Comparison of ENCODE assay signal across 12 mouse cellular contexts in the genomic region with DNA sequence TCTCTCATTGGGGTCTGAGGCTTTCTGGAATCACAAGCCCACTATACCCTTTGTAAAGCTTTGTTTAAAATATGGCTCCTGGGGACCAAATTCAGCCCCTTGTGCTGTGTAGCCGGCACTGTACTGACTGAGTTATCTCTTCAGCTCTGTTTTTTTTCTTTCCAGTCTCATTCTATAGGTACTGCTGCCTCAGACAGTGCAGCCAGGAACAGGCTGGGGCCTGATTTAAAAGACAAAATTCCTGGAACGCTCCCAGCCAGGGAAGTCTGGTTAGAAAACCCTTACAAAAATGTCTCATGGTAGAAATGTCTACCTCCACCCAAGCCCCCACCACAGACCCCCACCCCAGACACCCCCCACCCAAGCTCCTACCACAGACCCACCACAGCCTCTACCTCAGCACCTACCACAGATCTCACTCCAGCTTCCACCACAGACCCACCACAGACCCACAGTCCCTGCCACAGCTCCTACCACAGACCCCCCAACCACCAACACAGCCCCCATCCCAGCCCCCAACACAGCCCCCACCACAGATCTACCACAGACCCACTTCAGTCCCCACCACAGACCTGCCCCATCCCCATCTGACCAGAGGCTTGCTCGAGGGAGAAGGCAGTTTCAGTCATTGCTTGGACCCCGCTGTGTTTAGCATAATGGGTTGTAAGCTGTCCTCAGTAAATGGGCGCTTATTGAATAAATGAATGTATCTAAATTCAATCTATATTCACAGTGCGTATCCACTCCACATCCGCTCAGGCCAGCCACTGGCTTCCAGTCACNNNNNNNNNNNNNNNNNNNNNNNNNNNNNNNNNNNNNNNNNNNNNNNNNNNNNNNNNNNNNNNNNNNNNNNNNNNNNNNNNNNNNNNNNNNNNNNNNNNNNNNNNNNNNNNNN. TPM values are rescaled to one million over a fixed set of nuclear protein-coding genes. Genes with fewer than 3 reads are reported as not detected.
A peak's percentile ranks its signal among the peaks of the same experiment; 100 is the strongest.
DNase-seq lines count a peak whose midpoint lies in the region; ATAC-seq lines count a peak whose summit lies in the region.
"Had no signal": no experiment of that assay in that cellular context is flagged by ENCODE, and none has a peak within 500 bp of the region (broad histone marks: within the 10 kb centered on the region; RNA-seq: fewer than 3 reads in every experiment).

No protein-coding gene starts in this region.

- H3K9me3 ChIP-seq in midbrain, embryonic 13.5 days: no peaks in the 10 kb centered on the region
- no peaks in the 10 kb centered on the region for H3K9me3 ChIP-seq in midbrain, embryonic 11.5 days (ENCODE audit: control insufficient read depth, low read length)
- H3K9me3 ChIP-seq in embryonic facial prominence, embryonic 15.5 days (replicated peaks): no peaks in the 10 kb centered on the region
- no peaks in the 10 kb centered on the region for H3K9me3 ChIP-seq in hindbrain, embryonic 14.5 days (ENCODE audit: control insufficient read depth, low read length)
- H3K9me3 ChIP-seq in neural tube, embryonic 14.5 days (ENCODE audit: control insufficient read depth, low read length): no peaks in the 10 kb centered on the region

- no peak for DNase-seq in midbrain, embryonic 11.5 days (ENCODE audit: low spot score, missing footprints)
- DNase-seq in hindbrain, embryonic 14.5 days (ENCODE audit: low spot score): peak; percentile 51
- no peak for DNase-seq in left cerebral cortex, adult 9 months (ENCODE audit: low spot score in 2 of 2)
- no peak for DNase-seq in adrenal gland, adult 8-10 months
- DNase-seq in heart, adult 8-10 months (ENCODE audit: low spot score): no peak
- DNase-seq: heart, adult 18-20 months; lung, postnatal 14 days; thymus, postnatal 14 days had no signal

- H3K4me2 ChIP-seq in midbrain, embryonic 13.5 days (replicated peaks): no peak overlapping the region
- no peak overlapping the region for H3K4me2 ChIP-seq in midbrain, embryonic 11.5 days
- no peak overlapping the region for H3K4me2 ChIP-seq in embryonic facial prominence, embryonic 15.5 days (replicated peaks)
- no peak overlapping the region for H3K4me2 ChIP-seq in hindbrain, embryonic 14.5 days (replicated peaks)
- no peak overlapping the region for H3K4me2 ChIP-seq in neural tube, embryonic 14.5 days (ENCODE audit: low read depth, low read length)

- peaks cover 5% of the 10 kb centered on the region for H3K4me1 ChIP-seq in midbrain, embryonic 13.5 days (replicated peaks)
- no peaks in the 10 kb centered on the region for H3K4me1 ChIP-seq in midbrain, embryonic 11.5 days (ENCODE audit: control insufficient read depth, insufficient read depth, low read length)
- no peaks in the 10 kb centered on the region for H3K4me1 ChIP-seq in embryonic facial prominence, embryonic 15.5 days
- peaks cover 4% of the 10 kb centered on the region for H3K4me1 ChIP-seq in hindbrain, embryonic 14.5 days (replicated peaks; ENCODE audit: control insufficient read depth, insufficient read depth, low read length)
- no peaks in the 10 kb centered on the region for H3K4me1 ChIP-seq in neural tube, embryonic 14.5 days (ENCODE audit: control insufficient read depth, insufficient read depth, low read length)

- no peaks in the 10 kb centered on the region for H3K36me3 ChIP-seq in midbrain, embryonic 13.5 days
- no peaks in the 10 kb centered on the region for H3K36me3 ChIP-seq in midbrain, embryonic 11.5 days (ENCODE audit: control insufficient read depth, insufficient read depth, low read length)
- H3K36me3 ChIP-seq in embryonic facial prominence, embryonic 15.5 days: no peaks in the 10 kb centered on the region
- no peaks in the 10 kb centered on the region for H3K36me3 ChIP-seq in hindbrain, embryonic 14.5 days (replicated peaks; ENCODE audit: control insufficient read depth, insufficient read depth)
- H3K36me3 ChIP-seq in neural tube, embryonic 14.5 days (ENCODE audit: control insufficient read depth, insufficient read depth, low read length): no peaks in the 10 kb centered on the region

- H3K27me3 ChIP-seq in midbrain, embryonic 13.5 days: no peaks in the 10 kb centered on the region
- H3K27me3 ChIP-seq in midbrain, embryonic 11.5 days (ENCODE audit: control insufficient read depth, insufficient read depth, low read length): no peaks in the 10 kb centered on the region
- no peaks in the 10 kb centered on the region for H3K27me3 ChIP-seq in embryonic facial prominence, embryonic 15.5 days
- H3K27me3 ChIP-seq in hindbrain, embryonic 14.5 days (ENCODE audit: control insufficient read depth, insufficient read depth, low read length): no peaks in the 10 kb centered on the region
- H3K27me3 ChIP-seq in neural tube, embryonic 14.5 days (ENCODE audit: control insufficient read depth, insufficient read depth, low read length): no peaks in the 10 kb centered on the region

- no peak overlapping the region for H3K27ac ChIP-seq in midbrain, embryonic 13.5 days
- H3K27ac ChIP-seq in midbrain, embryonic 11.5 days (ENCODE audit: low read depth, low read length): no peak overlapping the region
- H3K27ac ChIP-seq in embryonic facial prominence, embryonic 15.5 days (replicated peaks): no peak overlapping the region
- peak overlapping the region; percentile 3; the same call in 1 of the 2 replicates for H3K27ac ChIP-seq in hindbrain, embryonic 14.5 days
- H3K27ac ChIP-seq in neural tube, embryonic 14.5 days (ENCODE audit: low read depth, low read length): no peak overlapping the region

- H3K9ac ChIP-seq in midbrain, embryonic 13.5 days (replicated peaks): no peak overlapping the region
- no peak overlapping the region for H3K9ac ChIP-seq in midbrain, embryonic 11.5 days (ENCODE audit: low read length)
- H3K9ac ChIP-seq in embryonic facial prominence, embryonic 15.5 days: no peak overlapping the region
- no peak overlapping the region for H3K9ac ChIP-seq in hindbrain, embryonic 14.5 days
- H3K9ac ChIP-seq in neural tube, embryonic 14.5 days (replicated peaks; ENCODE audit: low read depth, low read length): no peak overlapping the region

- WGBS in midbrain, embryonic 13.5 days: 47% methylated on average over 7 of the region's 7 CpGs
- WGBS in midbrain, embryonic 11.5 days: 78% methylated on average over 7 of the region's 7 CpGs
- WGBS in embryonic facial prominence, embryonic 15.5 days: 65% methylated on average over 7 of the region's 7 CpGs
- WGBS in hindbrain, embryonic 14.5 days: 43% methylated on average over 7 of the region's 7 CpGs
- WGBS in neural tube, embryonic 14.5 days: 52% methylated on average over 7 of the region's 7 CpGs

- peak; percentile 91 for ATAC-seq in midbrain, embryonic 13.5 days
- no peak for ATAC-seq in midbrain, embryonic 11.5 days (ENCODE audit: low FRiP score)
- ATAC-seq in embryonic facial prominence, embryonic 15.5 days (ENCODE audit: insufficient number of reproducible peaks, low FRiP score, low TSS enrichment, low read depth): peak; percentile 53
- peak; percentile 69 for ATAC-seq in hindbrain, embryonic 14.5 days (ENCODE audit: low FRiP score)
- peak; percentile 38; the same call in 1 of the 2 replicates for ATAC-seq in neural tube, embryonic 14.5 days (ENCODE audit: low read depth)

- no peak overlapping the region for H3K4me3 ChIP-seq in midbrain, embryonic 13.5 days (replicated peaks)
- no peak overlapping the region for H3K4me3 ChIP-seq in midbrain, embryonic 11.5 days (ENCODE audit: low read depth, low read length)
- no peak overlapping the region for H3K4me3 ChIP-seq in embryonic facial prominence, embryonic 15.5 days (replicated peaks)
- no peak overlapping the region for H3K4me3 ChIP-seq in hindbrain, embryonic 14.5 days (replicated peaks; ENCODE audit: low read length)
- H3K4me3 ChIP-seq in neural tube, embryonic 14.5 days (ENCODE audit: low read depth, low read length): no peak overlapping the region

RNA-seq across cellular contexts. Expression of a gene that starts 17.5 kb away (rescaled TPM):
- polyA plus RNA-seq in midbrain, embryonic 13.5 days (2015; fragmentation: Nextera tagmentation; extraction: Ambion mirVana): 8.0 and 8.1 TPM in 2 replicates
- polyA plus RNA-seq in midbrain, embryonic 11.5 days (2014; fragmentation: Nextera tagmentation; extraction: Ambion mirVana): 6.0 and 7.1 TPM in 2 replicates
- polyA plus RNA-seq in embryonic facial prominence, embryonic 15.5 days (2015; fragmentation: Nextera tagmentation; extraction: Ambion mirVana): 5.7 and 5.8 TPM in 2 replicates
- 30.8 and 32.7 TPM in 2 replicates for polyA plus RNA-seq in hindbrain, embryonic 14.5 days (2014; fragmentation: Nextera tagmentation; extraction: Ambion mirVana)
- polyA plus RNA-seq in neural tube, embryonic 14.5 days (2014; fragmentation: Nextera tagmentation; extraction: Ambion mirVana): 24.3 and 26.1 TPM in 2 replicates
- total RNA-seq in adrenal gland, adult 8-10 months (2022): 1 to 10 TPM; 2.2 to 5.8 (median 3.8) TPM
- 1 to 10 TPM; 1.9 to 2.5 (median 2.2) TPM for total RNA-seq in heart, adult 8-10 months (2022)
- total RNA-seq: common myeloid progenitor, adult 5-6 weeks had no signal
